Mouse (Mus musculus) spleen, postnatal 36 days (tissue): Measurements from ENCODE around the gene Jchain.
"Not testable (repeated sequence)": the region's sequence is repeated elsewhere in the genome, so short reads cannot be mapped to it uniquely, and the experiment has no call there.

Experiments used
- DNase-seq, 2 experiments: peaks; one replicate each; pipeline ENCODE4 v3.0.0; 2022; ENCODE audit warnings: low spot score in 2 of 2, mixed read lengths in 1 of 2

Gene Jchain

GRCm38 (mm10) chr5:88527657-88528056 lies at the start of gene Jchain:
Gene Jchain (minus strand): TSS chr5:88527891.
- DNase-seq, result no peak

GRCm38 (mm10) chr5:88575506-88576338 lies 48.0 kb upstream of the Jchain start:
- DNase-seq, result no peak

- no peak for DNase-seq
Measured at GRCm38 (mm10) chr5:88574829-88575228, 47.1 kb upstream of the Jchain start.

GRCm38 (mm10) chr5:88569541-88569940 lies 41.9 kb upstream of the Jchain start:
- DNase-seq, result no peak

- no peak for DNase-seq
Measured at GRCm38 (mm10) chr5:88566034-88566841, 38.5 kb upstream of the Jchain start.

- peak; percentile 30 to 37 for DNase-seq
Measured at GRCm38 (mm10) chr5:88565148-88566033, 37.7 kb upstream of the Jchain start.

- peak; percentile 81 to 85 for DNase-seq
Measured at GRCm38 (mm10) chr5:88564501-88565147, 36.9 kb upstream of the Jchain start, which contains the start of gene Rufy3. Gene Rufy3 (plus strand): TSS chr5:88565040.

GRCm38 (mm10) chr5:88562863-88563780 lies 35.4 kb upstream of the Jchain start:
- DNase-seq, result no peak

- DNase-seq, result peak in 1 of 2 experiments; percentile 25
Measured at GRCm38 (mm10) chr5:88561080-88561814, 33.6 kb upstream of the Jchain start.

- no peak for DNase-seq
Measured at GRCm38 (mm10) chr5:88558991-88559390, 31.3 kb upstream of the Jchain start.

- DNase-seq, result peak; percentile 90 to 94
Measured at GRCm38 (mm10) chr5:88554086-88554886, 26.6 kb upstream of the Jchain start, which contains the start of gene Utp3. Gene Utp3 (plus strand): TSS chr5:88554462.

GRCm38 (mm10) chr5:88553271-88554085 lies 25.8 kb upstream of the Jchain start:
- DNase-seq, result no peak

GRCm38 (mm10) chr5:88545536-88545935 lies 17.8 kb upstream of the Jchain start:
- DNase-seq, result no peak

GRCm38 (mm10) chr5:88544411-88544810 lies 16.7 kb upstream of the Jchain start:
- DNase-seq, result not testable (repeated sequence)

GRCm38 (mm10) chr5:88542651-88543282 lies 15.1 kb upstream of the Jchain start:
- DNase-seq, result peak; percentile 24 to 27

- DNase-seq, result no peak
Measured at GRCm38 (mm10) chr5:88540845-88541244, 13.2 kb upstream of the Jchain start.

GRCm38 (mm10) chr5:88534697-88535096 lies 7.0 kb upstream of the Jchain start:
- DNase-seq, result no peak
